ENCODE assay signal across 29 mouse cellular contexts in the genomic region with DNA sequence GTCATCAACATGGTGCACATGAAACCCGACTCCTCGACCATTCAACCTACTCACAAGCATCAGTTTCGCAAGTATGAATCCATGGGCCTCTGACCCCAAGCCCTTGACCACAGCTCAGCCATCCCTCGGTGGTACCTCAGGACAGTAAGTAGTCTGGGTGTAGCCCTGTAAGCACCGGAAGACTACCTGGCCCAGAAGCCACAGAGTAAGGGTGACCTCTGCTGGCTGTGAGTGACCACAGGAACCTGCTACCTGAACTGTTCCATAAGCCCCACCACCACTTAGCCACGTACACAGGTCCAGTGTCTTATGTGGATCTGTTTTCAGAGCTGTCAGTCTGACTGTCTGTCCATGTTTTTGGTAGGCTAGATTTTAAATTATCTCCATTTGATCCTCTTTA. TPM values are rescaled to one million over a fixed set of nuclear protein-coding genes. Genes with fewer than 3 reads are reported as not detected.
DNase-seq lines count a peak whose midpoint lies in the region; ATAC-seq and TF ChIP-seq lines count a peak whose summit lies in the region.
"Had no signal": no experiment of that assay in that cellular context is flagged by ENCODE, and none has a peak within 500 bp of the region (broad histone marks: within the 10 kb centered on the region; RNA-seq: fewer than 3 reads in every experiment).

No protein-coding gene starts in this region.

- H3K36me3 ChIP-seq in embryonic facial prominence, embryonic 12.5 days: peaks cover 4% of the 10 kb centered on the region
- peaks cover 27% of the 10 kb centered on the region for H3K36me3 ChIP-seq in embryonic facial prominence, embryonic 10.5 days (replicated peaks)
- H3K36me3 ChIP-seq in liver, postnatal 0 days (replicated peaks; ENCODE audit: insufficient read depth, low read length): peaks cover 9% of the 10 kb centered on the region
- H3K36me3 ChIP-seq in embryonic facial prominence, embryonic 14.5 days (ENCODE audit: control insufficient read depth, insufficient read depth, low read length): peaks cover 14% of the 10 kb centered on the region; the same call in 1 of the 2 replicates

- ATAC-seq in embryonic facial prominence, embryonic 12.5 days (ENCODE audit: insufficient number of reproducible peaks, insufficient read depth, low FRiP score, low TSS enrichment): 0 out of 2 replicates have a peak, but pooled peaks have one; percentile 28
- ATAC-seq in liver, postnatal 0 days: no peak
- ATAC-seq in embryonic facial prominence, embryonic 14.5 days (ENCODE audit: low read depth): 0 out of 2 replicates have a peak, but pooled peaks have one; percentile 37
- ATAC-seq: CD4-positive, CD25-positive, alpha-beta regulatory T cell, adult 4 months; forebrain, embryonic 15.5 days; midbrain, embryonic 15.5 days had no signal

- 86% methylated on average over 6 of the region's 6 CpGs for WGBS in embryonic facial prominence, embryonic 12.5 days
- WGBS in embryonic facial prominence, embryonic 10.5 days: 72% methylated on average over 6 of the region's 6 CpGs
- WGBS in liver, postnatal 0 days (ENCODE audit: insufficient replicate concordance): 68% methylated on average over 6 of the region's 6 CpGs
- 77% methylated on average over 6 of the region's 6 CpGs for WGBS in embryonic facial prominence, embryonic 14.5 days

- no peak for TF ChIP-seq EP300 in liver, postnatal 0 days (IDR thresholded peaks at IDR 0.05; ENCODE audit: low read depth)

- H3K4me2 ChIP-seq in embryonic facial prominence, embryonic 12.5 days (replicated peaks): no peak overlapping the region
- H3K4me2 ChIP-seq in liver, postnatal 0 days (ENCODE audit: low read depth, low read length): no peak overlapping the region
- no peak overlapping the region for H3K4me2 ChIP-seq in embryonic facial prominence, embryonic 14.5 days (ENCODE audit: low read depth, low read length)
- H3K4me2 ChIP-seq: embryonic facial prominence, embryonic 13.5 days; forebrain, embryonic 15.5 days; heart, embryonic 13.5 days; hindbrain, embryonic 14.5 days; liver, embryonic 15.5 days; midbrain, embryonic 15.5 days; neural tube, embryonic 15.5 days; stomach, embryonic 15.5 days had no signal

- H3K27ac ChIP-seq in embryonic facial prominence, embryonic 12.5 days: no peak overlapping the region
- H3K27ac ChIP-seq in embryonic facial prominence, embryonic 10.5 days (replicated peaks): no peak overlapping the region
- no peak overlapping the region for H3K27ac ChIP-seq in liver, postnatal 0 days (ENCODE audit: low read depth)
- no peak overlapping the region for H3K27ac ChIP-seq in embryonic facial prominence, embryonic 14.5 days (replicated peaks; ENCODE audit: low read depth, low read length)
- H3K27ac ChIP-seq: forebrain, embryonic 15.5 days; heart, embryonic 13.5 days; hindbrain, embryonic 14.5 days; liver, embryonic 15.5 days; midbrain, embryonic 15.5 days; neural tube, embryonic 15.5 days; stomach, embryonic 15.5 days had no signal

- H3K4me1 ChIP-seq in embryonic facial prominence, embryonic 12.5 days: 0 out of 2 replicates have a peak, but pooled peaks cover 5% of the 10 kb centered on the region
- H3K4me1 ChIP-seq in embryonic facial prominence, embryonic 10.5 days: no peaks in the 10 kb centered on the region
- no peaks in the 10 kb centered on the region for H3K4me1 ChIP-seq in liver, postnatal 0 days (ENCODE audit: insufficient read depth)
- H3K4me1 ChIP-seq in embryonic facial prominence, embryonic 14.5 days (ENCODE audit: control insufficient read depth, insufficient read depth, low read length): no peaks in the 10 kb centered on the region
- H3K4me1 ChIP-seq: forebrain, embryonic 15.5 days; liver, embryonic 15.5 days; midbrain, embryonic 15.5 days; neural tube, embryonic 15.5 days; stomach, embryonic 15.5 days had no signal

- H3K9ac ChIP-seq in embryonic facial prominence, embryonic 12.5 days: no peak overlapping the region
- H3K9ac ChIP-seq in liver, postnatal 0 days (replicated peaks): no peak overlapping the region
- no peak overlapping the region for H3K9ac ChIP-seq in embryonic facial prominence, embryonic 14.5 days (ENCODE audit: low read depth, low read length)
- H3K9ac ChIP-seq: embryonic facial prominence, embryonic 13.5 days; forebrain, embryonic 15.5 days; heart, embryonic 13.5 days; hindbrain, embryonic 14.5 days; liver, embryonic 15.5 days; midbrain, embryonic 15.5 days; neural tube, embryonic 15.5 days; stomach, embryonic 15.5 days had no signal

- H3K4me3 ChIP-seq in embryonic facial prominence, embryonic 12.5 days: no peak overlapping the region
- H3K4me3 ChIP-seq in embryonic facial prominence, embryonic 10.5 days: no peak overlapping the region
- no peak overlapping the region for H3K4me3 ChIP-seq in liver, postnatal 0 days (ENCODE audit: low read depth, low read length)
- no peak overlapping the region for H3K4me3 ChIP-seq in embryonic facial prominence, embryonic 14.5 days (ENCODE audit: low read depth, low read length)
- H3K4me3 ChIP-seq: embryonic facial prominence, embryonic 13.5 days; forebrain, embryonic 15.5 days; heart, embryonic 13.5 days; liver, embryonic 15.5 days; midbrain, embryonic 15.5 days; myocyte; neural tube, embryonic 15.5 days; stomach, embryonic 15.5 days had no signal

- no peaks in the 10 kb centered on the region for H3K27me3 ChIP-seq in embryonic facial prominence, embryonic 12.5 days
- no peaks in the 10 kb centered on the region for H3K27me3 ChIP-seq in embryonic facial prominence, embryonic 10.5 days (replicated peaks; ENCODE audit: low read depth, poor library complexity, severe bottlenecking)
- no peaks in the 10 kb centered on the region for H3K27me3 ChIP-seq in liver, postnatal 0 days (ENCODE audit: insufficient read depth, low read length)
- H3K27me3 ChIP-seq in embryonic facial prominence, embryonic 14.5 days (replicated peaks; ENCODE audit: control insufficient read depth, insufficient read depth, low read length): no peaks in the 10 kb centered on the region
- H3K27me3 ChIP-seq: embryonic facial prominence, embryonic 13.5 days; forebrain, embryonic 15.5 days; heart, embryonic 13.5 days; liver, embryonic 15.5 days; midbrain, embryonic 15.5 days; neural tube, embryonic 15.5 days; stomach, embryonic 15.5 days had no signal

- no peaks in the 10 kb centered on the region for H3K9me3 ChIP-seq in embryonic facial prominence, embryonic 12.5 days
- 0 out of 2 replicates have a peak, but pooled peaks cover 3% of the 10 kb centered on the region for H3K9me3 ChIP-seq in embryonic facial prominence, embryonic 10.5 days
- no peaks in the 10 kb centered on the region for H3K9me3 ChIP-seq in liver, postnatal 0 days (ENCODE audit: low read length)
- peaks cover 10% of the 10 kb centered on the region for H3K9me3 ChIP-seq in embryonic facial prominence, embryonic 14.5 days (ENCODE audit: control insufficient read depth, low read length)
- H3K9me3 ChIP-seq: embryonic facial prominence, embryonic 13.5 days; forebrain, embryonic 15.5 days; heart, embryonic 13.5 days; liver, embryonic 15.5 days; midbrain, embryonic 15.5 days; neural tube, embryonic 15.5 days; stomach, embryonic 15.5 days had no signal

- DNase-seq in embryonic facial prominence, embryonic 10.5 days (ENCODE audit: low spot score): no peak
- peak; percentile 15 for DNase-seq in kidney, adult 9 months
- DNase-seq in kidney, postnatal 14 days: no peak
- no peak for DNase-seq in liver, postnatal 0 days
- no peak for DNase-seq in liver
- DNase-seq in embryonic facial prominence, embryonic 14.5 days (ENCODE audit: low spot score): no peak
- DNase-seq in right cerebral cortex, postnatal 25 days: no peak
- DNase-seq: adrenal gland, adult 2 months; cerebellum, adult 11-12 months; cerebellum, postnatal 10 days; heart, postnatal 14 days; left cerebral cortex, postnatal 4 days; lung, postnatal 14 days; right cerebral cortex, adult 18-20 months; thymus, adult 18-20 months; thymus, postnatal 36 days had no signal

- peak; percentile 14; the same call in 1 of the 2 replicates for TF ChIP-seq CTCF in liver, postnatal 0 days (IDR thresholded peaks at IDR 0.05; ENCODE audit: low read depth)

RNA-seq across cellular contexts. Expression of gene Ccdc190, which starts 19.2 kb away (rescaled TPM):
- polyA plus RNA-seq in embryonic facial prominence, embryonic 12.5 days (2016; fragmentation: Nextera tagmentation; extraction: Ambion mirVana): 0.47 TPM in 1 of 2 replicates, not detected in the other
- not detected in 2 replicates for polyA plus RNA-seq in embryonic facial prominence, embryonic 10.5 days (2016; fragmentation: Nextera tagmentation; extraction: Ambion mirVana)
- polyA plus RNA-seq in liver, postnatal 0 days (2015; fragmentation: Nextera tagmentation; extraction: Ambion mirVana): not detected in 2 replicates
- polyA plus RNA-seq in embryonic facial prominence, embryonic 14.5 days (2014; fragmentation: Nextera tagmentation; extraction: Ambion mirVana): 0.42 and 0.50 TPM in 2 replicates
- polyA plus RNA-seq: adrenal gland, adult 2 months; CD4-positive, CD25-positive, alpha-beta regulatory T cell, adult 4 months; embryonic facial prominence, embryonic 13.5 days; heart, embryonic 13.5 days; intestine, embryonic 14.5 days; kidney, embryonic 14.5 days; liver, embryonic 15.5 days; myocyte had no signal

RNA-seq across cellular contexts. Expression of gene Hsd17b7, which starts 21.4 kb away (rescaled TPM):
- 20.3 and 23.8 TPM in 2 replicates for polyA plus RNA-seq in embryonic facial prominence, embryonic 12.5 days (2016; fragmentation: Nextera tagmentation; extraction: Ambion mirVana)
- 23.4 and 24.7 TPM in 2 replicates for polyA plus RNA-seq in embryonic facial prominence, embryonic 10.5 days (2016; fragmentation: Nextera tagmentation; extraction: Ambion mirVana)
- polyA plus RNA-seq in liver, postnatal 0 days (2015; fragmentation: Nextera tagmentation; extraction: Ambion mirVana): 20.8 and 25.7 TPM in 2 replicates
- polyA plus RNA-seq in embryonic facial prominence, embryonic 14.5 days (2014; fragmentation: Nextera tagmentation; extraction: Ambion mirVana): 13.9 and 18.0 TPM in 2 replicates
